Mouse (Mus musculus) right cerebral cortex, postnatal 10 days (tissue): ENCODE measurements at regions not wholly inside any gene's neighbourhood (a gene's known extent, or its start where the extent isn't known, plus 50 kb on each side); places are given as distances from the start of the nearest gene placed in this dataset.
A peak's percentile ranks its signal among the peaks of the same experiment; 100 is the strongest.
"Not testable (repeated sequence)": the region's sequence is repeated elsewhere in the genome, so short reads cannot be mapped to it uniquely, and the experiment has no call there.

ENCODE experiments used
- DNase-seq, 2 experiments: peaks; one replicate each; pipeline ENCODE4 v3.0.0; 2021; ENCODE audit warnings: low spot score in 2 of 2

DNA sequence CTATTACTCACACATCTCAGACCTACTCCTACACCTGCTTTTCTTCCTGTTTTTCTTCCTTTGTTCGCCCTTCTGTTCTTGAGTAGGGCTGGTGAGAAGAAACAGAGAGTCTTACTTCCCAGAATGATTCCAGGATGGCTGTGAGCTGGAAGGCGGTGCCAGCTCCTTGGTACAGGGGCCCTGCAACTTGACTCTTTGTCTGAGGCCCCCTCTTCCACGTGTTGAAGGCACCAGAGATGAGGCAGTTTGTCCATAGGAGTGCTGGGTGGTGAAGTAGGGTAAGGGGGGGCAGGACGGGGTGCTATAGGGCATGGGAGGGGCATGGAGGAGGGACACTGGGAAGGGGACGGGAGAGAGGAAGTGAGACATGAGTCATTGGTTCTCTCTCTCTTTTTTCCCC, 60.8 kb downstream of the Dmrta2 start:
- DNase-seq: no peak

DNA sequence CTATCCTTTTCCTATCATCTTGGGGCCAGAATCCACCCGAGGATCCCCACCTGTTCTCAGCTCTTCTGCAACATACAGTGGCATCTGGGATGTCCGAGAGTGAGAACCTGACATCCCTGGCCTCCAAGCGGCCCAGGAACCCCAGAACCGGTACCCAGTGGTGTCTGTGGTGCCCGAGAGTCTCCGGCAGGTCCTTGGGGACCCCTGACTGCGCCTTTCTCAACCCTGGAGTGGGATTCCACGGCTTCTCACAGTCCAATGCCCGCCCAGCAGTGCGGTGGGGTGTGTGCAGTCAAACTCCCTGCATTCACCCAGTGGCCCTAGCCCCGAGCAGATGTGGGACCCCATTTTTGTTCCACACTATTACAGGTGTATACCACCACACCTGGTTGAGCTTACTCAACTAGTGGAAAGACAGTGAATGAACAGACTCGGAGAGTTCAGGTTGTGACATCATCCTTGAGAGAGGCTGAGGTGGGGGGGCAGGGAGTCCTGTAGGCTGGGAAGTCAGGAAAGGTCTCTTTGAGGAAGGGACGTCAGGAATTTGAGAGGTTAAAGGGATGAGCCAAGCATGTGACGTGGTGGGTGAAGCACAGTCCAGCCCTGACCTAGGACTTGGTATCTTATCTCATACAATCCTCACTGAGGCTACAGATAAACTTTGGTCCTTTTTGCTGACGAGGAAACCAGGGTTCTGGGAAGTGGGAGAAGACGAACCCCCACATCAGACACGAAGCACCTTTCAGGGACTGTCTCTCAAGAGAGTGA, 67.2 kb downstream of the Dmrta2 start:
- no peak for DNase-seq

DNA sequence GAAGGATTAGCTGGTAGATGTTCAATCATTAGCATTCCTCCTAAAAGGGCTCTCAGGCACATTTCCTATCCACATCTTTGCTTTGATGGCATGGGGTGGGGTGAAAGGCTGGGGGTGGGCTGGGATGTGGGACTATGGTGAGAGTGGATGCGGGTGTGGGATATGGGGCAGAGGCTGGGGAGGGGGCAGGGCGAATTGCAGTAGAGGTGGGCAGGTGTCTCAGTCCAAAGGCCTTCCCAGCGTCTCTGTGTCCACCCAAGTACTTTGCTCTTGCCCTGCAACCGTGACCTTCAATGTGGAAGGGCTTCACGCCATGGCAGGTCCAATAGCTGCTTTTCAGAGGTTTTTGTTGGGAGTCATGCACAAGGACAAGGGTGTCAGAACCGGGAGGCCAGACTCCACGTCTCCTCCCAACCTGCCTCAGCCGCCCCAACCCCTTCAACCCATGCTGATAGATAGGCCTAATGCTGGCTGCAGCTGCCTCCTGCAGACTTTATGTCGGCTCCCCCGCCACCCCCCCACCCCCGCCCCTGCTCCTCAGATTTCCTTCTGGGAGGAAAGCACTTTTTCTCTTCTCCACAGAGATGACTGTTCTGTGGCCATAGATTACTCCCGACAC, 67.9 kb downstream of the Dmrta2 start:
- DNase-seq: no peak

DNA sequence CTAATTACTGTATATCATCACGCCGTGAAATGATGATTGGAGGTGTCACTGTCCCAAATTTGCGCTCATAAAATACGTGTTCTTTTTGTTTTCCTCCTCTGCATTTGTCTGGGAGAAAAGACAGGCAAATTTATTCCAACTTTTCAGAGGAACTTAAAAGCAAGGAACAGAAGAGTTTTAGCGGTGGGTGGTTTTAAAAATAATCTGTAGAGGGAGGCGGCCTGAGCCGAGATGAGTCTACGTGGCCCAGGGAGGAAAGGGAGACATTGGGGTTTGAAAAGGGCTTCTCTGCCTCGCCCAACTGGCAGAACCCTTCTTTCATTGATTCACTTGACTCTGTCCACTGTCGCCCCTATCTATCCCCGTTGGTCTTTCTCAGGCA, 68.4 kb downstream of the Dmrta2 start:
- DNase-seq: no peak

DNA sequence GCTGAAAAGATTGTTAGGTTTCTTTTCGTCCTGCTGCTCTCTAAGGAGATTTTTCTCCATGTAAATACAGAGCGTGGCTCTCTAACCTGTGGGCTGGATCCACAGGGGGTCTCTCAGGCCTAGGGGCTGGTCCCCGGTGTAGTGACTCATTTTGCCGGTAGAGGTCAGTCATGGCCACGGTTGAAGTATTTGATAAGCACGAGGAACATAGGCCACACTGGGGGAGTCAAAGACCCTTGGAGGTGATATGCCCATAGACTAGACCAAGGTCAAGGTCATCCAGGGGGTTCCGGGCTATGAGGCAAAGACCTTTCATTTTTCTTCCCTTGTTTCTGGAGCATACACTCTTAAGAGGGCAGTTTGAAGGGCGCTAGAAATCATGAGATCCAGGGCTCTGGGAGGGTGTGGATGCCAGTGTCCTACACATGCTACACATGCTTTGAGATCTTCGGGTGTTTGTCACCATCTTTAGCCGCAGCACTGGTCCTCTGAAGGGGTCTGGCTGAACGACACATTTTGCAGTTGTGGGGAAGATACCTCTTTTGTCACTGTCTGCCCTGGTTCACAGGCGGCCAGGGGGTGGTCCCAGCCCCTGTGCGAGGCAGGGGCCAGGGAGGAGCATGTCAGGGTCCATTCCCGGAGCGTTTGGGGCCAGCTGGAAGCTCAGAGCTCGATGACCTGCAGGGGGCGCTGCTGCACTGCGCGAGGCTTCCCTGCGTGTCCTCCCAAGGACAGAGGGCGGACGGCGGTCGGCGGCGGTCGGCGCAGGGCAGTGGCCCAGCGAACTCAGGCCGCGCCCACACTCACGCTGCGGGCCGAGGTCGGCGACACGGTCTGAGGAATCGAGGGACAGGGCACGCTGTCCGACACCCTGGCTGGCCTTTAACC, 72.8 kb downstream of the Dmrta2 start:
- peak; percentile 85 to 92 for DNase-seq

DNA sequence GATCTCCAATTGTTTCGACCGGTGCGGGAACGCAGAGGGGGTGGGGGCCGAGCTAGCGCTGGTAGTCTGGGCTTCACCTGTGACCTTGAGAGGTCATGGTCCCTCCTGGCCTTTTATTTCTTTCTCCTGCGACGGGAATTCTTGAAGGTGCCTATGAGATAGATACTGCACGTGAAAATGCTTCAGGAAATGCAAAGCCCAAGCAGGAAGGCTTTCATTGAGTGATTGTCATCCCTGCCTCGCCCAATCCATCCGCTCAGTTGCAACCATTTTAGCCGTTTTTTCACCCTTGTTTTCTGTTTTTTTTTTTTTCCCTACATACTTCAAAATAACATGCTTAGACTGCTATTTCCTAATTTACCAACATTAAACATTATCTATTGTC, 73.4 kb downstream of the Dmrta2 start:
- no peak for DNase-seq

DNA sequence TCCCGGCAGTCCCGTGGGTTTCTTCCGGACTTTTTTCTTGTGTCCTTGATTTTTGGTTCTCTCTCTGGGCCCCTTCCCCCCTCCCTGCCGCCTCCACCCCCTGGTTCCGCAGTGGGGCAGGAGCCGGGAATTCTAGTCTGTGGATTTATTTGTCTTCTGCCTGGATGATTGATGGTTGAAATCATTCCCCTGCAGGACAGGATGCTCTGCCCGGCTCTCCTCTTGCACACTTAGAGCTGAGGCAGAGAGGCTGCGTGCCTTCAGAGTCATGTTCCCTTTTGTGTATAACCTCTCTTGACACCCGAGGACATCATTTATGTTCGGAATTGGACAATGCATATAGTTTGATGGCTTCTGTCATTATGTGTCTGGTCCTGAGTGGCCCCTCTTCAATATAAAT, 74.0 kb downstream of the Dmrta2 start:
- no peak for DNase-seq

DNA sequence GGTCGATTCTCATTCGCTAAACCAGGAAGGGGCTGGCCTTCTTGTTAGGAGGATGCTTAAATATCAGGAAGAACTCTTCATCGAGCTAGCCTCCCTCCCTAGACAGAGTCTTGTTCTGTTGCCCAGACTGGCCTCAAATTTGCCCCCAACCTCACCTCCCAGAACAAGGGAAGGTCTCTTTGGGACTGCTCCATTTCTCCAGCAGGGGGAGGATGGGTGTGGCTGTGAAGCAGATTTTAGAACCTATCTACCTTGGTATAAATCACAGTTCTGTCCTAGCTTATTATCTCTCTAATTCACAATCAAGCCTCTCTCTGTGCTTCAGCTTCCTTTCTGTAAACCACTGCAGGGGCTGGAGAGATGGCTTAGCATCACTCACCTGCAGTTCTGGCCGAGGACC, 75.1 kb downstream of the Dmrta2 start:
- DNase-seq: no peak

DNA sequence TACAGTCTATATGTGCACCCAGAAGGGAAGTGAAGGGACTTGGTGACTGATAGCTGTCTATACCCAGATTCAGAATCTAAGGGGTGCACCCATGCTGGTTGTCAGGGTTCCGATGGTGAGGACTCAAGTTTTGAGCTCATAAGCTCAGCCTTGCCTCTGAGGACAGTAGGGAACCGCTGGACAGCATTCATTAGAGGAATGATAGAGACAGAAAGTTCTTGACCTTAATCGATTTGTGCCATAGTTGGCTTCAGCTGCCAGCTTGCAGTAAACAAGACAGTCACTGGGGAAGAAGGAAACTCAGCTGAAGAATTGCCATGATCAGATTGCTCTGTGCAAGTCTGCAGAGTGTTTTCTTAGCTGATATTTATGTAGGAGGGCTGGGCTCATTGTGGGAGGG, 96.0 kb downstream of the Dmrta2 start:
- no peak for DNase-seq

DNA sequence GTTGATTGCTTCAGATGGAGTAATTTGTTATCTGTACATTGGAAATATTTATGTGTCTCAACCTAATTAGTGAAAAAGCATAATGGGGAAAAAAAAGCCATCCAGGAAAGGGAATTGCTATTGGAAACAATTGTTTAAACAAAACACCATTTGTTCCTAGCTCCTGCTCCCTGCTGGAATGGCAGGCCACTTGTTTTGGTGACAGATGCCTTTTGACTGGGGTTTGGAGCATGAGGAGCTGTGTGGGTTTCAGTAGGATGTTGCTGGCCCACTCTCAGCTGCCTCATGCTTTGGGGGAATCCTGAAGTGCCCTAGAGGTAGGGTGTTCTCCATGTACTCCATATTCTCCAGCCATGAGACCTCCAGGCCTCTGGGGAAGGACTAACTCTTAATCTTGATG, 105.5 kb downstream of the Dmrta2 start:
- no peak for DNase-seq

DNA sequence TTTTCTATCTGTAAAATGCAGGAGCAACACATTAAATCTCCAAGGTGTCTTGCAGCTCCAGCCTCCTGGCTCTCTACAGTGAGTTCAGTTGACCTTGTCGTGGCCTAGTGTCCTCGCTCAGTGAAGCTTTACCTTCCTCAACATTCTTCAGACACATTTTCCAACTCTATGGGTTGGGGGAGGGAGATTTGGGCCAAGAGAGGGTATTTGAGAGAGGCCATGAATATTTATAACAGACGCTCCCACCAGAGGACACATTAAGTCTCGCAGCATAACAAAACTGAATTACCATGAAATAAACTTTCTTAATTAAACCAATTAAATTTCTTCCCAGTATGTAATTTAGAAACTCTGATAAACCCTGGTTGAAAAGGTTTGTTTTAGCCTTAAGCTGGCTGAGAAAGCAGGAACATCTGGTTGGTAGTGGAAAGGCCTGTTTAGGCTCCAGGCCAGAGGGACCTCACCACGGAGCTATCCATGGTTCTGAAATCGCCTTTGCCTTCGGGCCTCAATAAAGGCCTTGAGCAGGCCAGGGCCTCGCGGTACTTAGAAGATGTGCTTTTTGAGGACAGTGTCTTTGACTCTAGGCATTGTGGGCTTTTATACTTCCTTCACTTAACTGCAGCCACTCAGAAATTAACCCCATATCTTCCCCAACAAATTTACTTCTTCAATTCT, 109.9 kb downstream of the Dmrta2 start:
- peak in 1 of 2 experiments; percentile 43 for DNase-seq

DNA sequence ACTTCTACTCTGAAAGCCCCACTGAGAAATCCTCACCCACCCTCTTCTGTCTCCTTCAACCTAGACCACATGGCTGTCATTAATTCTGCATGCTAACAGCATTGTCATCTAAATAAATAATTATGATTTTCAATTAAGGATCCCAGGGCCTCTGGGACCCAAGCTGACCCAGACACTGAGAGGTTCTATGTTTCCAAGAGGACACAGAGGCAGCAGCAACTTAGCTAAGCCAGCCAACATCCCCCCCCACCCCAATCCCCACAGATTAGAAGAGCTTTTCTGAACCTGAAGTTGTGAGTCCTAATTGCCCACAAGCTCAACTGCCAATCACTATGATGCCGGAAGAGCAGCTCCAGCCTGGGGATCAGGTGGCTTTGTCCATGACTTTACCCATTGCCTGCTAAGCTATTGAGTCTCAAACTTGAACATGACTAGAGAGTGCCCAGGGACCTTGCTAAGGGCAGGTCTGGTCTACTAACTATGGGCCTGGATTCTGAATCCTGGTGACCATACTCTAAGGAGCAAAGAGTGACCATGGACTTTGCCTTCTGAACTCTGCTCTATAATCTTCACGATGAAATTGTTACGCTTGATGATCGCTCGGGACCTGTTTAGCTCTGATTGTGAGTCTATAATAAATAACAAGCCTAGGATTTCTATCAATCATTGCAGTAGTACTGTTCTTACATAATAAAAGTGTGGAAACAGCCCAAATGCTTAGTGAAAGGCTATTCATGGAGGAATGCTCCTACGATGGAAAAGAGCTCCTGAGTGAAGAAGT, 115.4 kb downstream of the Dmrta2 start:
- DNase-seq: no peak

DNA sequence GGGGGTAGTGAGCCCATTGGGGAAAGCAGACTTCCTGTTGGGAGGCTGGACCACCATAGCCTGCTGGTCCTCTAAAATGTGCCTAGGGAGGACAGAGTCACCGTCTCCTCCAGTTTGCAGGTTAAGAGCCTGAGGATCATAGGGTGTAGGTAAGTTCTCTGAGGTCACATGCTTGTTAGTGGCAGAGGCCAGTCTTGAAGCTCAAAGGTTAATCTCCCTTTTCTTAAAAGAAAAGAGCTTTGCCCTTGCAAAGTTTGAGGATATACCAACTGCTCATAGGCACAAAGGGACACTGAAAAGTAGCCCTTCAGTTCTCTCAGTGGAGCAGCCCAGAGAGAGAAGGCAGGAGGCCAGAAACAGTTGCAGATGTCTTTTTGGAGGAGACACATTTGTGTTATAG, 116.7 kb downstream of the Dmrta2 start:
- DNase-seq: no peak

DNA sequence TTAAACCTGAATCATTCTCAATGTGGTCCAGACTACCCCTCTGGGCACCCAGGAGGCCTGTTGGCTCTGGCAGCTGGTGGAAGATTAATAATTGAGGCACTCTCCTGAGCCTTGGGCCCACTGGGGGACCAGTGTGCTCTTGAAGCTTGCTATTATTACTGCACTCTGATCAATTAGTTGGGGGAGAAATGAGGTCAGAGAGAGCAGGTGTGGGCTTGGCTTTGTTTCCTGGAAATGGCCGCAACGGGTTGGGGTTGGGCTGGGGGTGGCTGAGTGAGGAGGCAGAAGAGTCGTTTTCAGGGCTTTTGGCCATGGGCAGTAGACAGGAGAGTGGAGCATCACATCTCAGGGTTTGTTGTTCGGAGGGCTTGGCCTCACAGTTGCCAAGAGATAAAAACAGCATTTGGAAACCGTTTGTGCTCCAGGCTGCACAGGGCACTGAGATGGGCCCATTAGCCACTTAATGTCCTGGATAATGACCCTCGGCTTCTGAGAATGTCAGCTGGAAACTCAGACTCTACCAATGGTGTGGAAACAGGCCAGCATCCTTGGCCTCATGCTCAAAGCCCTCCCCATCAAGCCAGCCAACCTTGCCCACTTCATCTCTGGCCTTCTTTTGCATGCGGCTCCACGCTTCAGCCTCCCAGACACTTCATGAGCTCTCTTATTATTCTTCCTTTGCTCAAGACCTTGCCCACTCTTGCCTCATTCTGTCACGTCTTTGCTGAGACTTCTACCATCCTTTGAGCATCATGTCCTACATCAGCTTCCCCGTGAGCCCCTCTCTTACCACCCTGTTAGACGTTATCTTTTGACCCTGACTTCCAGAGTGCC, 118.1 kb downstream of the Dmrta2 start:
- no peak for DNase-seq

DNA sequence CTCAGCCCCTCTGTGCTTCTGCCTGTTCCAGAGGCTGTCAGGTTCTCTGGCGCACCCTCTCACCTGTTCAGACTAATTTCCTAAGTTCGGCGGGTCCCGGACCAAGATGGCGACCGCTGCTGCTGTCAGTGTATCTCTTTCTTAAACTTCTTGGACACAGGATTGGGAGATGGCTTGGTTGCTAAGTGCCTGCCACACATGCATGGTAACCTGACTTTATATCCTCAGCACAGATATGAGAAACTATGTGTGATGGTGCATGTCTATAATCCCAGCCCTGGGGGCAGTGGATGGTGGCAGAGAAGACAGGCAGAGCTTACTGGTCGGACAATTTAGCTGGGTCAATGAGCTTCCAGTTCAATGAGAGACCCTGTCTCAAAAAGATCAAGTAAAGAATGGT, 126.3 kb downstream of the Dmrta2 start:
- not testable (repeated sequence) for DNase-seq

DNA sequence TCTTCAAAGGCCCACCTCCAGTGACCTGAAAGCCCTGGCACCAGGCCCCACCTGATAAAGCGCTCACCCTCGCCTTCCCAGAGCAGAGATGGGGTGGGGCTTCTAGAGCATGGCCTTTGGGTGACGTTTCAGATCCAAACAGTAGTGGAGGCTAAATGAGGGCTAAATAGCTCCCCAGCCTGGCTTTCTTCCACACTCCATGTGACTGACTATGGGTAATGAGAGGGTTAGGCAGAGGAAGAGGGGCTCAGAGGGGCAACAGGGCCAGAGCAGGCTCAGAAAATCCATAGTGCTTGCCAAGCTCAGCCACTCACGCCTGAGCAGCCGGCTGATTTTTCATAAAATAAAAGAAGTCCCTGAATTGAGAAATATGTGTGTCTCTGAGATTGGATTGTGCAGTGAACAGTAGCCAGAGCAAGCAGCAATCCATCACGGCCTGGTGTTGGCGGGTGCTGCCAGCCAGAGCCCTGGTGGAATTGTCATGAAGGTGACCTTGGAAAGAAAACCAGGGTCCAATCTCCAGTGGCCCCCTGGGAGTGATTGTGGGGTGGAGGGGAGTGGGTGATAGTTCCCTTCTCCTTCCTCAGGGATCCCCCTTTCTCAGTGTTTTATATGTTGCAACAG, 128.9 kb downstream of the Dmrta2 start:
- no peak for DNase-seq

DNA sequence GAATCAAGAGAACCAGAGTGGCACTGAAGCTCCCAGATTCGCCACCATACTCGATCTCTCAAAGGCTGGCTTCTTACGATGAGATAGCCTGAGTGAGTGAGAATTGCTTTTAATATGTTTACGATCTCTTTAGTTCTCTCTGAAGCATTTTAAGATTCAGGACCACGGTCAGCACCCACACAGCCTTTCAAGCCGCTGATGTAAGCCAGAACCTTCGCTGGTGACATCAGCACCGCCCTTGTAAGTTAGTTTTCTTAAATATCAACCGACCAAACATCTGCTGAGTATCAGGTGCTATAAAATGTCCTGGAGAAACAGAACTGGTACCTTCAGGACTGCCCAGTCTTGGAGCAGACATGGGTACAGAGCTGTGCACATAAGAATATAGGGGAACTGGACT, 141.6 kb downstream of the Dmrta2 start:
- no peak for DNase-seq

DNA sequence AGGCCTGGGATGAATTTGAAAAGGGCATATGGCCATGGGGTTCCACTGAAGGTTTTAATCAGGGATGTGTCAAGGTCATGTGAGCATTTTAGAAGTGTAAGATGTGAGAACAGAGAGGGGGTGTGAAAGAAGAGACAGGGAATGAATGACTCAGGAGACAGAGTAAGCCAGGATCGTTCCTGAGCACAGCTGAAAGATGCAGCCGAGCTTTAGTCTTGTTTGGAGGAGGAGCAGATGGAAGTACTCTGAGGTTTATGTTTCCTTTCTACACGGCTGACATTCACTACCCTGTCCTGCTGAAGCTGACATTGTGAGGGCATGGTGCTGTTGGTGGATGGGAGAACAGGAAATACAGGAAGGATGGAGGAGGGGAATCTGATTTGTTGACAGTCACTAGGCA, 142.0 kb downstream of the Dmrta2 start:
- no peak for DNase-seq

DNA sequence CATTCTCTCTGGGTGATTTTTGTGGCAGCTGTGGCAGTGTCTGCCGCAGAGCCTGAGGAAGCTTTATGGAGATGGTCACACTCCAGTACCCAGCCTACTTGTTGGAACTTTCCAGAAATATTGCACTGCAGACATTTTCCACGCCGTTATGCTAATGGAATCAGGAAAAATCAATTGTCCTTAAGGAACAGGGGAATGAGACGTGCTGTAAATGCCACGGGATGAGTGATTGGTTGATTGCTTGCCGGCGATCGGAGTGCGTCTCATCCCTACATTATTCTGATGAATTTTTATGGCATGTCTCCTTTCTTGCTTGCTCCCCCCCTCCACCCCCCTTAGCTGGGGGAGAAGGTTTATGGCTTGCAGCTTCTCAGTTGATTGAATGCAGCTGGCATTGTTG, 142.9 kb downstream of the Dmrta2 start:
- DNase-seq: no peak

DNA sequence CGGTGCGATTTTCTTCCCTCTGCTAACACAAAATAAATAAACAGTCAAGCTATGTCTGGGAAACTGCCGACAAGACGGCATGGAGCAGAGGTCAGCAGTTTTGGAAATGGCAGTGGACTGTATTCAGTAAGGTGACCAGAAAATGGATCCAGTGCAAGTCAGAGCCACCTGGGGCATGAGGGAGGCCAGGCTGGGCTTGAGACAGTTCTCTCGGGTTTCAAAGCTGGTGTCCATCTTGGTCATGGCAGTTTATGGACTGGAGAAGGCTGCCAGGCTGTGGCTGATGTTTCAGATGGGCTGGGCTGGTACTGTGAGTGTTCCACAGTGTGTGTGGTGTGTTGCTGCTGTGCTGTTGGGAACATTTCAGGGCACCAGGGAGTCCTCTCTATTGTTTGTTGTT, 143.6 kb downstream of the Dmrta2 start:
- no peak for DNase-seq
